Mouse (Mus musculus) megakaryocyte, embryonic 14.5 days (primary cell): ENCODE measurements at regions not wholly inside any gene's neighbourhood (a gene's known extent, or its start where the extent isn't known, plus 50 kb on each side); places are given as distances from the start of the nearest gene placed in this dataset.
"Not testable (repeated sequence)": the region's sequence is repeated elsewhere in the genome, so short reads cannot be mapped to it uniquely, and the experiment has no call there.

Source experiments
- H3K27me3 ChIP-seq: replicated peaks from 2 replicates; pipeline ENCODE3; 2012; ENCODE audit warnings: inconsistent platforms
- H3K36me3 ChIP-seq: replicated peaks from 2 replicates; pipeline ENCODE3; 2012; ENCODE audit warnings: low read length, inconsistent platforms, mixed read lengths
- H3K4me1 ChIP-seq: 2 replicates; pipeline ENCODE4 v1.6.1; 2012; ENCODE audit warnings: inconsistent platforms
- H3K4me3 ChIP-seq: replicated peaks from 2 replicates; pipeline ENCODE3; 2012; ENCODE audit warnings: moderate library complexity, mild to moderate bottlenecking, inconsistent platforms
- H3K9me3 ChIP-seq: 2 replicates; pipeline ENCODE4 v1.6.1; 2012; ENCODE audit warnings: inconsistent platforms
- FLI1 ChIP-seq: IDR thresholded peaks from 2 replicates; pipeline ENCODE4 v1.6.1; 2012; ENCODE audit warnings: low read length, inconsistent platforms, mixed read lengths
- GATA1 ChIP-seq: IDR thresholded peaks from 3 replicates; pipeline ENCODE4 v1.6.1; 2012; ENCODE audit warnings: mixed read lengths, low read length, inconsistent platforms, borderline replicate concordance

DNA sequence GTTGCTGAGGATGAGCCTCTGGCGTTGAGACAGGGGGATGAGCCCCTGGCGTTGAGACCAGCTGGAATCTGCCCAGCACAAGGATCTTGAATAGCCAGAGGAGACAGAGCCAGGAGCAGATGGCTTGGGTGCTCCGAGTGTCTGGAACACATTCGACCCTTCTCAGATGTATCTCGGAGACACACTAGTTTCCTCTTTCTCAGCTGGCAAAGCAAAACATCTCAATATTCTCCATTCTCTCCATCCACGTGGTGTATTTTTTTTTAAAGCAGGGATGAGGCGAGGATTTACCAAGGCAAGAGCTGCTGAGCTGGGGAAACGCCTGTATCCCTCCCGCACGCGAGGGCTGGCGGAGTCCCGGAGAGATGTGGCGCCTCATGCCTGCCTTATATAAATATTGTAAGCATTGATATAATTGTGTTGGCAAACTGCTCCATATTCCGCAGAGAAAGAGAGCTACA, 109.7 kb upstream of the Ubl3 start:
- Histone ChIP-seq H3K27me3 (no peaks in the 10 kb centered on the region), H3K4me3 (no peak overlapping the region), H3K36me3 (no peaks in the 10 kb centered on the region), H3K9me3 (peaks cover 48% of the 10 kb centered on the region), H3K4me1 (no peaks in the 10 kb centered on the region)
- no peak for TF ChIP-seq FLI1
- no peak for TF ChIP-seq GATA1

DNA sequence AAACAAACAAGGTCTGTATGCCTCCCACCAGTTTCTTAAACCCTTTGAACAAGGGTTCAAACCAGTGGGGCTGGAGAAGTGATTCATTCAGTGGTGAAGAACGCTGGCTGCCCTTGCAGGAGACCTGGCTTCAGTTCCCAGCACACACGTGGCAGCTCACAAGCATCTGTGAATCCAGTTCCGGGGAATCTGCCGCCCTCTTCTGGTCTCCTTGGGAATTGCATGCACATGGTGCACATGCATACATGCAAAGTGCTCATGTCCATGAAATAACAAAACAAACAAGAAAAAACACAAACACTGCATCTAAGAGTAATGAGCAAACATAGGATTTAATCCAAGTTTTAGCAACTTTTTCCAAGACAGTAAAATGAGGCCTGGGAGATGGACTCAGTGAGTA, 108.5 kb upstream of the Ubl3 start:
- Histone ChIP-seq H3K4me1 (no peaks in the 10 kb centered on the region), H3K27me3 (no peaks in the 10 kb centered on the region), H3K4me3 (no peak overlapping the region), H3K9me3 (peaks cover 41% of the 10 kb centered on the region), H3K36me3 (no peaks in the 10 kb centered on the region)
- TF ChIP-seq FLI1: no peak
- TF ChIP-seq GATA1: no peak

DNA sequence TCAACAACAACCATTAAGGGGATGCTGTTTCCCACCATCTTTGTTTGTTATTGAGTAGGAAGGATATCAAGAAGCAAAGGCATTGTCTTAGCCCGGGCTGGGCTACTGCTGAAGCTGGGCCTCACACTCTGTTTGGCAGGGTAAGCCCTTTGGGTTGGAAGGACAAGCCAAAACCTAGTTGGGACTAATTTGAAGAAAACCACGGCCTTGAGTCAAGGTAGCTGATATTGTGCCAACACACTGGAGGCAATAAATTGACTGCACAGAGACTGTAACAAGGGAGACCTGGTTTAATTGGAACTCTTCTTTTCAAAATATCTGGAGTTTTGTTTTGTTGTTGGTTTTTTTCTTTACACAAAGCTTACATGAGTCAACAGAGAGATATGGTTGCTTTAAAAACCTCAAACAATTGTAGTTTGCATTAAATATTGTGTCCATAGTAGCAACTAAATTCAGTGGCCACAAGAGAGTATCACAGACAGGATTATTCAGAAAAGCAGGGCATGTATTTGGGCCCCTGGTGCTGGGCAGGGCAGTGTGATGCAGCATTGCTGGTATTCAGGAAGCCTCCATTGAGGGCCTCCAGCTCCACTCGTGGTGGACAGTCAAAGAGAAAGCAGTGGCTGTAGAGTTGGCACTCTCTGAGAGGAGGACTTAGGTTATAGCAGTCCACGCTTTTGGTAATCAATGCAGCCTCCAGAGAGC, 105.5 kb upstream of the Ubl3 start:
- H3K4me3 ChIP-seq: no peak overlapping the region
- TF ChIP-seq GATA1 (no peak), FLI1 (no peak)

DNA sequence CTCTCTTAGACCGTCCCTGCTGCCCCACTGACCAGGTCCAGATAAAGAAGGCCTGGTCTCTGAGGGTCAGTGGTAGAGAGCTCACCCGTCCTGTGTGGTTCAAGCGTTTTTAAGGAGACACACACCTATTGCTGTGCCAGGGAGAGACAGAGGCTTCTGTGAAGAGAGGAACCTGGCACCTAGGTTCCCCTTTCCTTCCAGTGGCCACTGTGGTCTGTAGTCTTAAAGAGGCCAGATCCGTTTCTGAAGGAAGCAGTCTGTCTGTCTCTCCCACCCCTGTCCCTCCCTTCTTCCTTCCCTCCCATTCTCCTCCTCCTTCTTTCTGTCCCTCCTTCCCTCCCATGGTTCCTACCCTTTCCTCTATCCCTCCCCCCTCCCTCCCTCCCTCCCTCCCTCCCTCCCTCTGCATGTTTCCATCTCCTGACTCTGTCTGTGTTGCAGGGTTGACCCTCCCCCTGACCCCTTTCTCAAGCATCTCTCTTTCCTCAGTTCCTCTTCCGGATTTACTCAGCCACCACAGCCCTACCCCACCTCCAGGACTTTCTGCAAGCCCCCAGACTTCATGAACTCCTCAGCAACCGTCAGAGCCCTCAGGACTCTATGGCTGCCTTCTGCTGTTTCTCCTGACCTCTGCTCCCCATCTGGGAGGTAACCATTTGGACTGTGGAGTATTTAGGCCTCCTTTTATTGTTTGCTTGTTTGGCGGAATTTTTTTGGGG, 100.1 kb upstream of the Ubl3 start:
- Histone ChIP-seq H3K27me3 (no peaks in the 10 kb centered on the region), H3K9me3 (no peaks in the 10 kb centered on the region), H3K4me3 (no peak overlapping the region), H3K36me3 (no peaks in the 10 kb centered on the region), H3K4me1 (no peaks in the 10 kb centered on the region)
- no peak for TF ChIP-seq FLI1

More for the DNA sequence above, 105.5 kb upstream of the Ubl3 start:
- H3K9me3 ChIP-seq: peaks cover 24% of the 10 kb centered on the region
- no peaks in the 10 kb centered on the region for H3K27me3 ChIP-seq
- H3K4me1 ChIP-seq: no peaks in the 10 kb centered on the region
- no peaks in the 10 kb centered on the region for H3K36me3 ChIP-seq

DNA sequence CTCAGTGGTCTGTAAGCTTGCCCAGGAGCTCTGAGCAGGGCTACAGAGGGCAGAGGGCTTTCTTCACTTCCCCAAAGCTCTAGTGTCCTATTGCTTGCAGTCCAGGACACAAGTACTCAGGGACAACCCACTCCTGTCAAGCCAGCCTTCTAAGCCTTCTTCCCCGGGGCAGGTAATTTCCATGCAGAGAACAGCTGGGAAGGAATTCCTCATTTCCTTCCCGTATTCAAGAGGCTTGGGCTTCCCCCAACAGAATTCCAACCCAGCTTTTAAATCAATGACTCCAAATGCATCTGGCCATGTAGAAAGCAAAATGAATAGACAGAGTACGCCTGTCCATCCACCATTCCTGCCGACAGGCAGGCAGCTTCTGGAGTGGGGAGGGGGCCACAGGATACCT, 99.1 kb upstream of the Ubl3 start:
- H3K9me3 ChIP-seq: no peaks in the 10 kb centered on the region
- TF ChIP-seq FLI1 (no peak), GATA1 (no peak)
- no peaks in the 10 kb centered on the region for H3K36me3 ChIP-seq
- H3K27me3 ChIP-seq: no peaks in the 10 kb centered on the region
- H3K4me3 ChIP-seq: no peak overlapping the region
- H3K4me1 ChIP-seq: no peaks in the 10 kb centered on the region

- not testable (repeated sequence) for H3K4me1 ChIP-seq, H3K27me3 ChIP-seq, H3K4me3 ChIP-seq, H3K9me3 ChIP-seq, H3K36me3 ChIP-seq
Measured at GRCm38 (mm10) chr5:148649573-148649972, 97.0 kb upstream of the Ubl3 start.

DNA sequence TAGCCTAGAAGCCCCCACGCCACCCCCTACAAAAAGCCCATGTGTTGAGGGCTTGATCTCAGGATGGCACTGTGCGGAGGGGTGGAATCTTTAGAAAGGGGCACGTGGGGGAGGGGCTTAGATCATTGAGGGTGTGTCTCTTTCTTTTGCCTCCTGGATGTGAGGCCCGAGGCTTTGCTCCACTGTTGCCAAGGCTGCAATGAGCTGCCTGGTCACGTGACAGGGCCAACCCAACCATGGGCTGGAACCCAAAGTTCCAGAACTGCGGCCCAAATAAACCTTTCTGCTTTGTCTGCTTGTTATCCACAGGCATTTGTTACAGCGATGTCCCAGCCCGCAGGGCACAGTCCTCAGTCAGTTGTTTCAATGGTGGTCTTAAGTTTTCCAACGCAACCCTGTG, 96.5 kb upstream of the Ubl3 start:
- Histone ChIP-seq H3K27me3 (no peaks in the 10 kb centered on the region), H3K9me3 (peaks cover 12% of the 10 kb centered on the region), H3K36me3 (no peaks in the 10 kb centered on the region), H3K4me3 (no peak overlapping the region), H3K4me1 (no peaks in the 10 kb centered on the region)
- no peak for TF ChIP-seq GATA1
- TF ChIP-seq FLI1: no peak

GRCm38 (mm10) chr5:148647644-148648043, 95.1 kb upstream of the Ubl3 start:
- Histone ChIP-seq H3K36me3 (no peaks in the 10 kb centered on the region), H3K27me3 (no peaks in the 10 kb centered on the region), H3K4me1 (no peaks in the 10 kb centered on the region), H3K4me3 (no peak overlapping the region), H3K9me3 (peaks cover 24% of the 10 kb centered on the region)
- TF ChIP-seq FLI1 (no peak), GATA1 (no peak)

DNA sequence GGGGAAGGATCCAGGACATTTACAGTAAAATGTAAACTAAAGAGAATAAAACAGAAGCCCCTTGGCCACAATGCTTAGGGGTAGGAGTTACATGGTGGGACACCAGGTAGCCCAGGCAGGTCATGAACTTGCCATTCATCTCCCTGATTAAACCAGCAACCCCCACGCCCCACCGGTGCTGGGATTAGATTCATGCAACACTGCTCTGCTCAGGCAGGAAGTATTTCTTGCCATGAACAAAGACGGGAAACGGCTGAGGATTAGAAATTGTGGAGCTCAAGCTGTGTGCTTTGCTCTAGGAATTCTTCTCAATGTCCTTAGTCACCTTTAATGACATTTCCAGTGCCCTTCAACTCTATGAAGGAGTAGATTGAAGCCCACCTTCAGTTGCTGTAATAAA, 93.2 kb upstream of the Ubl3 start:
- Histone ChIP-seq H3K27me3 (no peaks in the 10 kb centered on the region), H3K4me3 (no peak overlapping the region), H3K9me3 (peaks cover 33% of the 10 kb centered on the region), H3K36me3 (no peaks in the 10 kb centered on the region), H3K4me1 (no peaks in the 10 kb centered on the region)
- TF ChIP-seq FLI1 (no peak), GATA1 (no peak)

- no peak for TF ChIP-seq GATA1
- TF ChIP-seq FLI1: no peak
- Histone ChIP-seq H3K4me1 (no peaks in the 10 kb centered on the region), H3K27me3 (no peaks in the 10 kb centered on the region), H3K4me3 (no peak overlapping the region), H3K36me3 (no peaks in the 10 kb centered on the region), H3K9me3 (peaks cover 37% of the 10 kb centered on the region)
Measured at GRCm38 (mm10) chr5:148645191-148645681, 92.6 kb upstream of the Ubl3 start.

DNA sequence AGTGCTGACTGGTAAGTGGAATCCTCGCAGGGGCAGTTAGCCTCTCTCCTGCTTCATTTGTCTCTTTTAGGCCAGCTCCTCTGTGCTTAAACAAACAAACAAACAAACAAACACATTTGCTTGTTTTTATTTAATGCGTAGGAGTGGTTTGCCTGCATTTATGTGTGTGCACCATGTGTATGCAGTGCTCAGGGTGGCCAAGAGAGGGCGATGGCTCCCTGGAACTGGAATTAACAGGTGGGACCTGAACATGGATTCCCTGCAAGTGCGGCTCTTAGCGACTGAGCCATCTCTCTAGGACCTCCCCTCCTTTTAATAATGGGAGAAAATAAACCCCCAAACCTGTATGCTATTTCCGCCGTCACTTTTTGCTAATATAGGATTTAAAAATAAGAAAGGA, 91.8 kb upstream of the Ubl3 start:
- Histone ChIP-seq H3K4me1 (no peaks in the 10 kb centered on the region), H3K4me3 (no peak overlapping the region), H3K36me3 (no peaks in the 10 kb centered on the region), H3K27me3 (no peaks in the 10 kb centered on the region), H3K9me3 (peaks cover 45% of the 10 kb centered on the region)
- TF ChIP-seq FLI1 (no peak), GATA1 (no peak)
